Mouse (Mus musculus) heart, embryonic 14.5 days (tissue): ENCODE data around the gene Mrpl12. TPM values are rescaled to one million over a fixed set of nuclear protein-coding genes. Genes with fewer than 3 reads are reported as not detected.
A peak's percentile ranks its signal among the peaks of the same experiment; 100 is the strongest.

Source experiments
- ATAC-seq: fragments of 200-750 bp; cut with Nextera tagmentation; 2 replicates; pipeline ENCODE4 v1.8.0; 2017; ENCODE audit warnings: low read depth, moderate TSS enrichment; ENCODE audit not compliant: insufficient number of reproducible peaks, insufficient read depth, low FRiP score
- H3K27ac ChIP-seq, 2 experiments: fragments of 200-500 bp in 1 of 2; fragments of 300-500 bp in 1 of 2; sonication (generic) in 1 of 2; replicated peaks in 1 of 2; 2 replicates each; pipeline ENCODE4 v1.5.1; 2012 to 2014; ENCODE audit warnings: low read depth in 2 of 2, low read length in 2 of 2, control low read depth in 1 of 2, mild to moderate bottlenecking in 1 of 2, mixed read lengths in 1 of 2; ENCODE audit not compliant: control insufficient read depth in 1 of 2, insufficient read depth in 1 of 2
- H3K27me3 ChIP-seq: fragments of 300-500 bp; sonication (generic); 2 replicates; pipeline ENCODE4 v1.6.1; 2014; ENCODE audit warnings: mild to moderate bottlenecking, low read length, control low read depth; ENCODE audit not compliant: control insufficient read depth, insufficient read depth
- H3K36me3 ChIP-seq: fragments of 300-500 bp; sonication (generic); 2 replicates; pipeline ENCODE4 v1.6.1; 2014; ENCODE audit warnings: mild to moderate bottlenecking, control low read depth, low read length, mixed read lengths; ENCODE audit not compliant: control insufficient read depth, insufficient read depth
- H3K4me1 ChIP-seq, 2 experiments: fragments of 200-500 bp in 1 of 2; fragments of 300-500 bp in 1 of 2; sonication (generic) in 1 of 2; 2 replicates each; pipeline ENCODE4 v1.6.1; 2012 to 2014; ENCODE audit warnings: low read length in 2 of 2, control low read depth in 1 of 2, mixed read lengths in 1 of 2; ENCODE audit not compliant: control insufficient read depth in 2 of 2, insufficient read depth in 2 of 2
- H3K4me2 ChIP-seq: fragments of 300-500 bp; sonication (generic); 2 replicates; pipeline ENCODE4 v1.6.1; 2014; ENCODE audit warnings: mild to moderate bottlenecking, low read length
- H3K4me3 ChIP-seq, 2 experiments: fragments of 200-500 bp in 1 of 2; fragments of 300-500 bp in 1 of 2; sonication (generic) in 1 of 2; 2 replicates each; pipeline ENCODE4 v1.5.1; 2012 to 2014; ENCODE audit warnings: low read length in 2 of 2, mild to moderate bottlenecking in 2 of 2, control low read depth in 1 of 2, low read depth in 1 of 2, moderate library complexity in 1 of 2; ENCODE audit not compliant: control insufficient read depth in 1 of 2, insufficient read depth in 1 of 2
- H3K9ac ChIP-seq: fragments of 300-500 bp; sonication (generic); 2 replicates; pipeline ENCODE4 v1.6.1; 2014; ENCODE audit warnings: mild to moderate bottlenecking, low read length
- H3K9me3 ChIP-seq: fragments of 300-500 bp; sonication (generic); 2 replicates; pipeline ENCODE4 v1.6.1; 2016; ENCODE audit warnings: low read length, control low read depth; ENCODE audit not compliant: control insufficient read depth
- WGBS: fragments of 180-500 bp; shearing (Covaris S2); extraction: QIAGEN DNeasy Blood & Tissue Kit; methylation state at CpG from one replicate; pipeline ENCODE4 v1.1.7; 2014; 5-methylcytosine and 5-hydroxymethylcytosine counted together
- polyA plus RNA-seq: library from polyadenylated mRNA; unstranded; fragments of >200 nt; fragmentation: Nextera tagmentation; extraction: Ambion mirVana; gene quantifications from 2 replicates; pipeline ENCODE4 v1.2.1, GENCODE M21; 2014

Mrpl12 gene
- polyA plus RNA-seq, 1 experiment from 2014 or later: 239 TPM

- peak overlapping the region in 1 of 2 experiments; percentile 98; a peak in 1 of 4 replicates for H3K4me3 ChIP-seq
- no peaks in the 10 kb centered on the region for H3K9me3 ChIP-seq
- peak overlapping the region; percentile 87 for H3K4me2 ChIP-seq
- ATAC-seq: no peak
- peaks cover 4 to 16% of the 10 kb centered on the region in 2 experiments for H3K4me1 ChIP-seq
- 82% methylated on average over 7 of the region's 7 CpGs for WGBS
- H3K27me3 ChIP-seq: no peaks in the 10 kb centered on the region
- peaks cover 84% of the 10 kb centered on the region for H3K36me3 ChIP-seq
- peak overlapping the region; percentile 98 for H3K9ac ChIP-seq
- H3K27ac ChIP-seq: peak overlapping the region in 1 of 2 experiments; percentile 85; a peak in 1 of 4 replicates
These were observed 922 bp upstream of the Mrpl12 start for GRCm38 (mm10) chr11:120483448-120483934.

DNA sequence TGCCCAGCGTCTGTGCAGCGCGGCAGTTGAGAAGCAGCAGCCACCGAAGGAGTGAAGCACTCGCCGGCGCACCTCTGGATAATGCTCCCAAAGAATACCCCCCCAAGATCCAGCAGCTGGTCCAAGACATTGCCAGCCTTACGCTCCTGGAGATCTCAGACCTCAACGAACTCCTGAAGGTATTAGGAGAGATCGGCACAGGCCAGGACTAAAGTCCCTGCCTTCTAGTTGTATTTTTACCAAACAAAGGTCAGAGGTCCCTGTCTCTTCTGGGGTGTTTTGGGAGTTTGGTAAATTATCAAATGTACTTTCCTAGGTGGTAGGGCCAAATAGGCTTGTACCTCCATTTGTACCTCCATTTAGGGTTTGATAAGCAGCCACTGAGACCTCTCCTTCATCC is 838 bp downstream of the Mrpl12 start:
- no peak for ATAC-seq
- no peaks in the 10 kb centered on the region for H3K9me3 ChIP-seq
- peaks cover 6 to 19% of the 10 kb centered on the region in 2 experiments for H3K4me1 ChIP-seq
- WGBS: 8% methylated on average over 10 of the region's 10 CpGs
- peak overlapping the region; percentile 82 to 85 for H3K27ac ChIP-seq
- H3K4me3 ChIP-seq: peak overlapping the region; percentile 96 to 98
- H3K27me3 ChIP-seq: no peaks in the 10 kb centered on the region
- H3K4me2 ChIP-seq: peak overlapping the region; percentile 87
- peaks cover 84% of the 10 kb centered on the region for H3K36me3 ChIP-seq
- peak overlapping the region; percentile 98 for H3K9ac ChIP-seq

GRCm38 (mm10) chr11:120488516-120488915 is 4.1 kb downstream of the Mrpl12 start:
- Histone ChIP-seq H3K4me3 (no peak overlapping the region), H3K27ac (no peak overlapping the region), H3K9me3 (no peaks in the 10 kb centered on the region), H3K9ac (no peak overlapping the region), H3K27me3 (no peaks in the 10 kb centered on the region), H3K36me3 (peaks cover 53% of the 10 kb centered on the region), H3K4me2 (no peak overlapping the region), H3K4me1 (peaks cover 22 to 40% of the 10 kb centered on the region in 2 experiments)
- no peak for ATAC-seq
- 72% methylated on average over 4 of the region's 4 CpGs for WGBS

GRCm38 (mm10) chr11:120489054-120489761 is 4.8 kb downstream of the Mrpl12 start:
- no peaks in the 10 kb centered on the region for H3K9me3 ChIP-seq
- ATAC-seq: no peak
- no peak overlapping the region for H3K4me2 ChIP-seq
- H3K27me3 ChIP-seq: no peaks in the 10 kb centered on the region
- H3K36me3 ChIP-seq: peaks cover 50% of the 10 kb centered on the region
- H3K4me1 ChIP-seq: peaks cover 22 to 36% of the 10 kb centered on the region in 2 experiments
- WGBS: 67% methylated on average over 4 of the region's 4 CpGs
- 0 out of 4 replicates have a peak overlapping the region, but pooled peaks of 1 of the 2 experiments have one; percentile 1 for H3K27ac ChIP-seq
- H3K4me3 ChIP-seq: no peak overlapping the region
- H3K9ac ChIP-seq: peak overlapping the region; percentile 1; the same call in 1 of the 2 replicates

GRCm38 (mm10) chr11:120490291-120491046 is 6.1 kb downstream of the Mrpl12 start:
- no peaks in the 10 kb centered on the region for H3K27me3 ChIP-seq
- H3K27ac ChIP-seq: 0 out of 4 replicates have a peak overlapping the region, but pooled peaks of 1 of the 2 experiments have one; percentile 80
- no peak overlapping the region for H3K4me3 ChIP-seq
- H3K9me3 ChIP-seq: no peaks in the 10 kb centered on the region
- ATAC-seq: no peak
- H3K36me3 ChIP-seq: peaks cover 59% of the 10 kb centered on the region
- WGBS: 35% methylated on average over 4 of the region's 4 CpGs
- H3K9ac ChIP-seq: peak overlapping the region; percentile 90
- peaks cover 21 to 31% of the 10 kb centered on the region in 2 experiments for H3K4me1 ChIP-seq
- peak overlapping the region; percentile 88; the same call in 1 of the 2 replicates for H3K4me2 ChIP-seq

DNA sequence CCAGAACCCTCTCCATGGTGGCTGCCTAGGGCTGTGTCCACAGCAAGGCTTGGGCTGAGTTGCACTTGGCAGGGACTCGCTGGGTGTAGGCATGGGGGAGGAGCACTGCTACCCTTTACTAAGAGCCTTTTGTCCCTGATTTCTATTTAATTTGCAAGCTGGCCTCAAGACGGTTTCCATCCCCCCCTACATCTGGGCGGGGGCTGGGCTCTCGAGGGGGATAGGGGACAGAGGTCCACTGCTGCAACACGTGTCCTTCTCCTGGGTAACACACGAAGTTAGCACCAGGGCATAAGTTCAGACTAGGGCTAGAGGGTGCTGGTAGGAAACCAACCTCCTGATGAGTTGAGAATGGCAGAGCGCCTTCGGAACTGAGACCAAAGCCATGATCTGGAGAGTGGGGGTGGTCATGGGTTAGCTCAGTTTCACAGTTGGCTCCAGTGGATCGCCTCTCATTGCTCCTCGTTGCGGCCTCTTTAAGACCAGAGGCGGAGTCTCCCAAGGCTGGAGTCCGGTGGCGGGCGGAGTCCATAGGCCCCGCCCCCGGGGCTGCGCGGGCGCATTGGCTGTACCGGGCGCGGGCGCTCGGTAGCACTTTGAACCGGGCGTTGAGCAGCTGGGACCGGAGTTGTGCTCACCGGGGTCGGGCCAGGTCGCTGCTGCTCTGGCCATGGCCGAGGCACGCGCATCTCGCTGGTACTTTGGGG is 7.1 kb downstream of the Mrpl12 start, which contains the start of gene Slc25a10:
TSS of gene Slc25a10 (plus strand) at position 524 of the 707 bp plus-strand sequence.
- Histone ChIP-seq H3K4me2 (peak within 1 kb of the TSS; percentile 88), H3K27me3 (no peaks in the 10 kb centered on the region), H3K36me3 (peaks cover 59% of the 10 kb centered on the region), H3K27ac (peak within 1 kb of the TSS; percentile 77 to 80), H3K4me1 (peaks cover 17 to 25% of the 10 kb centered on the region in 2 experiments), H3K9me3 (no peaks in the 10 kb centered on the region), H3K4me3 (peak within 1 kb of the TSS; percentile 90 to 93), H3K9ac (peak within 1 kb of the TSS; percentile 90)
- ATAC-seq: peak; percentile 78
- WGBS: 1% methylated on average over 32 of the region's 35 CpGs
